Mouse (Mus musculus): ENCODE results near the gene Pptc7. TPM values are rescaled to one million over a fixed set of nuclear protein-coding genes. Genes with fewer than 3 reads are reported as not detected.

Gene Pptc7
- polyA plus RNA-seq (2014; fragmentation: Nextera tagmentation; extraction: Ambion mirVana), result 8.5 and 9.2 TPM in 2 replicates

- Histone ChIP-seq H3K36me3 (ENCODE audit: control insufficient read depth, insufficient read depth, low read length) (peaks cover 2% of the 10 kb centered on the region; the same call in 1 of the 2 replicates), H3K4me2 (ENCODE audit: low read depth) (peak within 1 kb of the TSS; percentile 99), H3K4me3 (ENCODE audit: low read depth, low read length) (peak within 1 kb of the TSS; percentile 94), H3K4me1 (ENCODE audit: control insufficient read depth, insufficient read depth, low read length) (peaks cover 5% of the 10 kb centered on the region; the same call in 1 of the 2 replicates), H3K9ac (ENCODE audit: low read length) (peak within 1 kb of the TSS; percentile 79), H3K27me3 (ENCODE audit: control insufficient read depth, insufficient read depth, low read length) (no peaks in the 10 kb centered on the region), H3K27ac (ENCODE audit: low read depth, low read length) (peak within 1 kb of the TSS; percentile 67), H3K9me3 (ENCODE audit: control insufficient read depth, low read length) (no peaks in the 10 kb centered on the region)
- under 1% methylated on average over 82 of the region's 114 CpGs for WGBS
- DNase-seq (ENCODE audit: low spot score), result peak; percentile 92
- peak; percentile 93 for ATAC-seq (ENCODE audit: insufficient read depth, low FRiP score, low TSS enrichment)
These were observed at the start of gene Pptc7 for GRCm38 (mm10) chr5:122284183-122285028. Gene Pptc7 (plus strand): TSS chr5:122284365.

DNA sequence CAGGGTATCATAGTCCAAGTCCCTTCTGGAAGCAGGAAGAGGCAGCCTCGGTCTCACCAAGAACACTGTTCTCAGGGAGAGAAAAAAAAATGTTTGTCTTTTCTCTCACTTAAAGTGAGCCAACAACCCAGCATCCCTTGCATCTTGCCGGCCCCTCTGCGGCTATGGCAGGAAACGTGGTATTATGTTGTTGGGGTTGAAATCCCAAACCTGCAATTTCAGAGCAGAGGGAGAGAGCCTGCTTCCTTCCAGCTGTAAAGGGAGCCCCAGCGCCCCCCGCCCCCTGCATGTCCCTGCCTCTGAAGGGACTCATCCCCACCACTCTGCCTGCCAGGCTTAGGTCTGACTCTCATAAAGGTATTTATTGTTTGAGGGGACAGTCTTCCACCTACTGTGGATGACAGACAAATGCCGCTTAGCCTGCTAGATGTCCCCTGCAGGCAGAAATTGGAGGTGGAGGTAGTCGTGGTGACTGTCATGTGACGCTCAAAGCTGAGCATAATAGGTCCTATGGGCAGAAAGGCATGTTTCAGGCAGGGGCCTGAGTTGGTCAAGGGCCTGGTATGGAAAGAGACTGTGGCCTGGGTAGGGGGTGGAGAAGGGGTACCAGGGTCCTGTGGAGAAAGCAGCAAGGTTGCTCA is 48.8 kb upstream of the Pptc7 start:
- H3K4me1 ChIP-seq (ENCODE audit: control insufficient read depth, insufficient read depth, low read length), result no peaks in the 10 kb centered on the region
- 76% methylated on average over 9 of the region's 9 CpGs for WGBS
- H3K4me2 ChIP-seq (ENCODE audit: low read depth), result no peak overlapping the region
- H3K27me3 ChIP-seq (ENCODE audit: control insufficient read depth, insufficient read depth, low read length), result no peaks in the 10 kb centered on the region
- ATAC-seq (ENCODE audit: insufficient read depth, low FRiP score, low TSS enrichment), result no peak
- H3K36me3 ChIP-seq (ENCODE audit: control insufficient read depth, insufficient read depth, low read length), result no peaks in the 10 kb centered on the region; the same call in 1 of the 2 replicates
- no peak overlapping the region for H3K27ac ChIP-seq (ENCODE audit: low read depth, low read length)
- H3K4me3 ChIP-seq (ENCODE audit: low read depth, low read length), result no peak overlapping the region
- no peak for DNase-seq (ENCODE audit: low spot score)
- no peak overlapping the region for H3K9ac ChIP-seq (ENCODE audit: low read length)
- H3K9me3 ChIP-seq (ENCODE audit: control insufficient read depth, low read length), result no peaks in the 10 kb centered on the region

- Histone ChIP-seq H3K9ac (ENCODE audit: low read length) (no peak overlapping the region), H3K27ac (ENCODE audit: low read depth, low read length) (no peak overlapping the region), H3K9me3 (ENCODE audit: control insufficient read depth, low read length) (no peaks in the 10 kb centered on the region), H3K27me3 (ENCODE audit: control insufficient read depth, insufficient read depth, low read length) (no peaks in the 10 kb centered on the region), H3K4me3 (ENCODE audit: low read depth, low read length) (no peak overlapping the region), H3K36me3 (ENCODE audit: control insufficient read depth, insufficient read depth, low read length) (peaks cover 8% of the 10 kb centered on the region), H3K4me1 (ENCODE audit: control insufficient read depth, insufficient read depth, low read length) (no peaks in the 10 kb centered on the region), H3K4me2 (ENCODE audit: low read depth) (no peak overlapping the region)
- ATAC-seq (ENCODE audit: insufficient read depth, low FRiP score, low TSS enrichment) (no peak), DNase-seq (ENCODE audit: low spot score) (no peak)
- WGBS, result 75% methylated on average over 5 of the region's 5 CpGs
These were observed 47.0 kb upstream of the Pptc7 start for GRCm38 (mm10) chr5:122237200-122237599.

GRCm38 (mm10) chr5:122239618-122240017 is 44.5 kb upstream of the Pptc7 start:
- no peaks in the 10 kb centered on the region for H3K9me3 ChIP-seq (ENCODE audit: control insufficient read depth, low read length)
- ATAC-seq (ENCODE audit: insufficient read depth, low FRiP score, low TSS enrichment), result no peak
- no peaks in the 10 kb centered on the region for H3K4me1 ChIP-seq (ENCODE audit: control insufficient read depth, insufficient read depth, low read length)
- H3K36me3 ChIP-seq (ENCODE audit: control insufficient read depth, insufficient read depth, low read length), result peaks cover 8% of the 10 kb centered on the region
- no peak overlapping the region for H3K4me2 ChIP-seq (ENCODE audit: low read depth)
- no peak overlapping the region for H3K4me3 ChIP-seq (ENCODE audit: low read depth, low read length)
- 92% methylated on average over 7 of the region's 7 CpGs for WGBS
- no peaks in the 10 kb centered on the region for H3K27me3 ChIP-seq (ENCODE audit: control insufficient read depth, insufficient read depth, low read length)
- no peak overlapping the region for H3K27ac ChIP-seq (ENCODE audit: low read depth, low read length)
- DNase-seq (ENCODE audit: low spot score), result no peak
- no peak overlapping the region for H3K9ac ChIP-seq (ENCODE audit: low read length)

DNA sequence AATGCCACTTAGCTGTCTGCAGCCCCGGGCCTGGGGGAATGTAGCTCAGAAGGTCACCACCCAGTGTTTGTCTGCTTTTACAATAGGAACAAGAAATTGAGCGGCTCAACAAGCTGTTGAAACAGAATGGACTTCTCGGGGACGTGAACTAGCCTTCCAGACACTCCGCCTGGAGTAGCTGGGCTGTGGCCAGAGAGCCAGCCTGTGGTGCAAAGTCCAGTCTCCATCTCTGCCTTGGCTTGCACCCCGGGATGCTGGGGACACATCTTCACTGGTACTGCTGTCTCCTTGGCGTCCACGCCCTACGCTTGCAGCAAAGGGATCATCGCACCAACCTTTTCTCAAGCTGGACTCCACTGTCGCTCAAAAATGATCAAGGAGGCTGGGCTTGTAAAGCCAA is 43.6 kb upstream of the Pptc7 start:
- Histone ChIP-seq H3K4me1 (ENCODE audit: control insufficient read depth, insufficient read depth, low read length) (no peaks in the 10 kb centered on the region), H3K36me3 (ENCODE audit: control insufficient read depth, insufficient read depth, low read length) (peaks cover 10% of the 10 kb centered on the region), H3K27me3 (ENCODE audit: control insufficient read depth, insufficient read depth, low read length) (no peaks in the 10 kb centered on the region), H3K9ac (ENCODE audit: low read length) (no peak overlapping the region), H3K4me2 (ENCODE audit: low read depth) (no peak overlapping the region), H3K9me3 (ENCODE audit: control insufficient read depth, low read length) (no peaks in the 10 kb centered on the region), H3K27ac (ENCODE audit: low read depth, low read length) (no peak overlapping the region), H3K4me3 (ENCODE audit: low read depth, low read length) (no peak overlapping the region)
- 92% methylated on average over 11 of the region's 11 CpGs for WGBS
- ATAC-seq (ENCODE audit: insufficient read depth, low FRiP score, low TSS enrichment), result no peak
- no peak for DNase-seq (ENCODE audit: low spot score)

GRCm38 (mm10) chr5:122240989-122241388 is 43.2 kb upstream of the Pptc7 start:
- no peak overlapping the region for H3K4me2 ChIP-seq (ENCODE audit: low read depth)
- no peak overlapping the region for H3K4me3 ChIP-seq (ENCODE audit: low read depth, low read length)
- 44% methylated on average over 1 of the region's 1 CpGs for WGBS
- H3K27me3 ChIP-seq (ENCODE audit: control insufficient read depth, insufficient read depth, low read length), result no peaks in the 10 kb centered on the region
- no peaks in the 10 kb centered on the region for H3K9me3 ChIP-seq (ENCODE audit: control insufficient read depth, low read length)
- H3K4me1 ChIP-seq (ENCODE audit: control insufficient read depth, insufficient read depth, low read length), result no peaks in the 10 kb centered on the region
- ATAC-seq (ENCODE audit: insufficient read depth, low FRiP score, low TSS enrichment) (no peak), DNase-seq (ENCODE audit: low spot score) (no peak)
- peaks cover 10% of the 10 kb centered on the region for H3K36me3 ChIP-seq (ENCODE audit: control insufficient read depth, insufficient read depth, low read length)
- no peak overlapping the region for H3K27ac ChIP-seq (ENCODE audit: low read depth, low read length)
- no peak overlapping the region for H3K9ac ChIP-seq (ENCODE audit: low read length)

- Histone ChIP-seq H3K4me1 (ENCODE audit: control insufficient read depth, insufficient read depth, low read length) (no peaks in the 10 kb centered on the region), H3K4me2 (ENCODE audit: low read depth) (no peak overlapping the region), H3K9ac (ENCODE audit: low read length) (no peak overlapping the region), H3K27me3 (ENCODE audit: control insufficient read depth, insufficient read depth, low read length) (no peaks in the 10 kb centered on the region), H3K27ac (ENCODE audit: low read depth, low read length) (no peak overlapping the region), H3K36me3 (ENCODE audit: control insufficient read depth, insufficient read depth, low read length) (peaks cover 10% of the 10 kb centered on the region), H3K4me3 (ENCODE audit: low read depth, low read length) (no peak overlapping the region), H3K9me3 (ENCODE audit: control insufficient read depth, low read length) (no peaks in the 10 kb centered on the region)
- DNase-seq (ENCODE audit: low spot score), result no peak
- 86% methylated on average over 6 of the region's 6 CpGs for WGBS
- no peak for ATAC-seq (ENCODE audit: insufficient read depth, low FRiP score, low TSS enrichment)
These were observed 41.5 kb upstream of the Pptc7 start for GRCm38 (mm10) chr5:122242521-122243123.

GRCm38 (mm10) chr5:122243781-122244523 is 40.2 kb upstream of the Pptc7 start:
- H3K4me1 ChIP-seq (ENCODE audit: control insufficient read depth, insufficient read depth, low read length), result no peaks in the 10 kb centered on the region
- no peak overlapping the region for H3K9ac ChIP-seq (ENCODE audit: low read length)
- 82% methylated on average over 17 of the region's 17 CpGs for WGBS
- H3K27ac ChIP-seq (ENCODE audit: low read depth, low read length), result no peak overlapping the region
- peaks cover 13% of the 10 kb centered on the region for H3K36me3 ChIP-seq (ENCODE audit: control insufficient read depth, insufficient read depth, low read length)
- no peak overlapping the region for H3K4me3 ChIP-seq (ENCODE audit: low read depth, low read length)
- no peak for DNase-seq (ENCODE audit: low spot score)
- H3K9me3 ChIP-seq (ENCODE audit: control insufficient read depth, low read length), result no peaks in the 10 kb centered on the region
- H3K4me2 ChIP-seq (ENCODE audit: low read depth), result no peak overlapping the region
- no peaks in the 10 kb centered on the region for H3K27me3 ChIP-seq (ENCODE audit: control insufficient read depth, insufficient read depth, low read length)
- ATAC-seq (ENCODE audit: insufficient read depth, low FRiP score, low TSS enrichment), result no peak

Data from neural tube, embryonic 11.5 days (tissue).